Mouse (Mus musculus): ENCODE results near the gene Rab3ip.

Rab3ip gene

DNA sequence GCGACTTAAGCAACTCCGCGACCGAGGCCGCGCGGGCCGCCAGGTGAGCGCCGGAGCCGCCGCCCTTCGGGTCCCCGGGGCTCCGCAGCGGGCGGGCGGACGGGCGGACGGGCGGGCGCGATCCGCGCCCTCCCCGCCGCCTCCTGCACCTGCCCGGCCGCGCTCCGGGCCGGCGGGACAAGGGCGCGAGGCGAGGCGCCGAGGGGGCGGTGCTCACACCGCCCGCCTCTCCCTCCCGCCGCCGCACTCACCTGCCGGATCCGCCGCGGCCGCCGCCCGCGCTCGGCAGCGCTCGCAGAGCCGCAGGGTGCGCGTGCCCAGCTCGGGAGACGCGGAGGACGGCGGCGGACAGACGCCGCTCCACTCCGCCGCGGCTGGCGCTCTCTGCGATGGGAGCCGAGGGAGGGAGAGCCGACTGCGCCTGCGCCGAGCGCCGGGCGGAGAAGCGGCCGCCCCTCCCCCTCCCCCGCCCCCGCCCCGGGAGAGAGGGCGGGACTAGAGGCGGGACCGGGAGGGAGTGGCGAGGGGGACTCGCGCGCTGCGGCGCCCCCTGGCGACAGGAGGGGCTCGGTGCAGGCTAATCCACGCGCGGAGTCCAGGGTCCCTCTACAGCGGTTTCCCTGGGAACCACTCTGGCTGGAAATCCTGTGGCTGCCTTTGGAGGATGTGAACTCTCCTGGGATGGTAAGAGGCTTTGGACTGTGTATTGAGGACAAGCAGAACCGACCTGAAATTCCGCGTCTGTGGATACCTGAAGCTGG, at the start of gene Rab3ip:
Gene Rab3ip, minus strand, starts transcription at position 761 of the 761 bp plus-strand sequence.
- peak; percentile 89 for DNase-seq

DNA sequence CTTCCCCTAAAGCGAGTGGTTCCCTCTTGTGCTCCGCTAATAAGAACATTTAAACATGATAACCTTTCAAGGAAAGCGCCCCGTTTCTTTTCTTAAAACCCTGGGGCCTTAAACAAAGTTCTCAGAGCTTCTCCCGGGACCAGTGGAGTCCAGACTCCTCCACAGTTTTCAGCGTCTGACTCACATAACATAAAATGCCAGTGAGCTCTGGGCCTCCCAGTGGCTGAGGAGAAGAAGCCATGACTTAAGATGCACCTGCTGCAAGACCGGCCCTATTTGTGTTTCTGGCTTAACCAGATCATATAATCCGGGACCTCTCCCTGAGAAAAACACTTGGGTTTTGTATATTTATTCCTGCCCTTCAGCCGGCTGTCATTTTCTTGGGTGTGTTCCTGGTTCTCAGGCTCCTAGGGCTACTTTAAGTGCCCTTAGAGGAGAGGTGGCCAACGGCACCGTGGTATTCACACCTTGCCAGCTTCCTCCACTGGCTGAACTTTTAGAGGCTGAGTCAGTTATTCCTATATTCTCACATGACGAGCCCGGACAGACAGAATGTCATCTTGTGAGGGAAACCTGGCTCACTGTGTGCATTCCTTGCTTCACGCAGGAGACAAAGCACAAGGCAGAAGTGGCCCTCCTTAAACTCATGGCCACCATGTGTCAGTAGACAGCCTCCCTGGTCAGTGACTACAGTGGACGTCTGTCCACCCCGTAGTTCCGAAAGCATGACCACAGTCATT, 48.3 kb upstream of the Rab3ip start:
- no peak for DNase-seq

DNA sequence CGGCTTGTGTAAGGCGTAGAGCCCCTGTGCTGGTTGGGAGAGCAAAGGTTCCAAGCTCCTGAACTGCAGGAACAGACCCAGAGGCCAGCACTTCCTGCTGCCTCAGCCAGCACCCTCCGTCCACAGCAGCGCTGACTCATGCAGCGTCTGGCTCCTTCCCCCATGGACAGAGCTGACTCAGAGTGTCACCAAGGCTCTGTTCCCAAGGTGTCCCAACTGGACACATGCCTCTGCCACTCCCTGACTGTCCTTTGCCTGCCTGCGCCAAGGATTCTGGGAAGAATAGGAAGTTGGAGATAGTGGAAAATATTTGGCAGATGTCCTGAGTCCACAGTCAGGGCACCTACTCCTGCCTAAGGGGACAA, 45.6 kb upstream of the Rab3ip start:
- peak; percentile 65 for DNase-seq

DNA sequence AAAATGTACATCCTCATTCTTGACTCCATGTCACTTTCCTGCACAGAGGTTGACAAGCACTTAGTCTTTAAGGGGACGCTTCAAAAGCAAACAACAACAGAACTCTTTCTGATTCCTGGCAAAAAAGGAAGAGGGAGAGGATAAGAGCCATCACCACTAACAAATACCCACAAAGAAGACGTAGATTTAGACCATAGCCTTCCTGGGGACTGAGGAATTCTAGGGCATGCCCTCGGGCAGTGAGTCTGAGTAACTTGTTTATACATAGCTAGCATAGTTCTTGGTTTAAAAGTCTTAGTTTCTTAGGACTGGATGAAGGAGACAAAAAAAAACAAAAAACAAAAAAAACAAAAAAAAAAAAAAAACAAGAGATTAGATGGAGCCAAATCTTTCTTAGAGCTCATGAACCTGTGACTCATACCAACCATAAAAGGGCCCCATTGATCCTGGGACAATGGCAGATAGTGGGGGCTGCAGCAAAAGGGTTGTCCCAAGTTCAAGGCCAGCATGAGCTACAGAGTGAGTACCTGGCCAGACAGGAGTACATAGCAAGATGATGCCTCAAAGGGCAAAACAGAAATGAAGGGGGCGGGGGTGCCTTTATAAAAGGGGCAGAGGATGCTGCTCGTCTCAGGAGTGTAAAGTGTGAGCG, 45.1 kb upstream of the Rab3ip start:
- no peak for DNase-seq

- no peak for DNase-seq
These were observed 44.6 kb upstream of the Rab3ip start for GRCm38 (mm10) chr10:116995162-116995561.

GRCm38 (mm10) chr10:116993971-116994370, 43.4 kb upstream of the Rab3ip start:
- peak; percentile 62 for DNase-seq

DNA sequence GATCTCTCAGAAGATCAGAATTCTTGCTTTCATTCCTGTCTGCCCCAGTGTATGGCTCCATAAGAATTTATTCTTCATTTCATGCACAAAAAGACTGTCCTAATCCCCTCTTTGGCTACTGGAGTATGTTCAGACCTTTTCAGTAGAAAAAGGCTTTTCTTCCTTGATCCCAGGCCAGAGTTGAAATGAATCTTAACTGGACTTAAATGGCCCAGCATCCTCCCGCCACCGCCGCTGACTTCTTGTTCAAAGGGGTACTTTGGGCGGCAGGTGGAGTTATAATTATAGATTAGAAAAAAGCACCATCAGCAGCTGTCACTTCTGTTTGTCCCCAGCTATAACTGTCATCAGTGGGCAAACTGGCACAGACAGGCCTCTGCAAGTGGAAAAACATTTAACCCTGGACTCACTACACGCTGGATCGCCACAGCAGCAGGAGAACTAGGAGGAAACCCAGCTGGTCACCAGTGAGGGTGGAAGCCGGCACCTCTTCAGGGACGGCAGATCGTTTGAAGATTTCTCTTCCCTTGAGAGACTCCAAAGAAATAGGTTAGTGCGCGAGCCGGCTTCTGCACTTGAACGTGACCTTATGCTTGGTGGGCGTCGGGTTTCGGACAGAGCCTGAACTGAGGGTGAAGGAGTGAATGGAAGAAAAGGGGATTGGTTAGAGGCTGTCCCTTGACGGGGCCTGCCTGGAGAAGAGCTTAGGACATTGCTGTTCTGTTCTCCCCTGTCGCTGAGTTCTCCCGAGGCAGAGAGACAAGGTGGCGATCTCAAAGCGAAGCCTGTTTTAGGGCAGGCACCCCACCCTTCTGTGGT, 35.9 kb upstream of the Rab3ip start, which contains the start of gene Best3:
Gene Best3, plus strand, starts transcription at position 51 of the 819 bp plus-strand sequence.
- DNase-seq, result peak; percentile 34

GRCm38 (mm10) chr10:116984836-116985235, 34.3 kb upstream of the Rab3ip start:
- DNase-seq, result no peak

DNA sequence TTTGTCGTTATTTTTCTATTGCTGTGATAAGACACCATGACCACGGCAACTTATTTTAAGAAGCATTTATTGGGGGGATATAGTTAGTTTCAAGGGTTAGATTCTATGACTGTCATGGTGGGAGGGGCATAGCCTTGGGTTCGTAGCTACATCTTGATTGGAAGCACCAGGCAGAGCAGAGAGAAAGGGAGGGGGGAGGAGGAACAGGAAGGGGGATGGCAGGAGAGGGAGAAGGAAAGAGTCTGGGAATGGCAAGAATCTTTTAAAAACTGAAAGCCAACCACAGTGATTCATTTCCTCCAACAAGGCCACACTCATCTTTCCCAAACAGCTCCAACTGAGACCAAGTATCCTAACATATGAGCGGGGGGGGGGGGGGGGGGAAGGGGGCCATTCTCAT, 32.0 kb upstream of the Rab3ip start:
- no peak for DNase-seq

DNA sequence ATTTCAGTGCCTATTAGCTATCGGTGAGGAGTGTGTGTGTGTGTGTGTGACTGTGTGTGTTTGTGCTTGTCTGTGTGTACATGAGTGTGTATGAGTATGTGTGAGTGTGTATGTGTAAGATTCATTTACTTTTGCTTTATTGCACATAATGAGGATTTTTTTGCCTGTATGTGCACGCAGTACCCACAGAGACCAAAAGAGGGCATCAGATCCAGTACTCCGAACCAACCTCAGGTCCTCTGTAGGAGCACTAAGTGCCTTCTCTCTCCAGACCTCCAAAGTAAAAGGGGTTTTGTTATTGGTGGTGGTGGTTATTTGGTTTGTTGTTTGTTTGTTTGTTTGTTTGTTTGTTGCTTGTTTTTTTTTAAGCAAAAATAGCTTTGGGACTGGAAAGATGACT, 30.3 kb upstream of the Rab3ip start:
- DNase-seq, result peak; percentile 57

GRCm38 (mm10) chr10:116980273-116980672, 29.7 kb upstream of the Rab3ip start:
- DNase-seq, result no peak

GRCm38 (mm10) chr10:116978841-116979240, 28.3 kb upstream of the Rab3ip start:
- no peak for DNase-seq

DNA sequence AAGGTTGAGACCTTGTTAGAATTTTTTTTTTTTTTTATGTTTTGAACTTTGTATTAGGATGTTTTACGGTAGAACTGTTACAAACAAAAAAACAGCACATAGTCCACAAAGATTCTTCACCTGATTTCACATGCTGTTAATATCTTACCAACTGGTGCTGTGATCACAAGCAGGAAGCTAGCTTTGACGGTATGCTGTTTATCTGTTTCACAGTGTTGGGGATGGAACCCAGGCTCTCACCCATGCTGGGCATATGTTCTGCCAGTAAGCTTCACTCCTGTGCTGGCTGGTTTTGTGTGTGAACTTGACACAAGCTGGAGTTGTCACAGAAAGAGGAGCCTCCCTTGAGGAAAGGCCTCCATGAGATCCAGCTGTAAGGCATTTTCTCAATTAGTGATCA, 27.3 kb upstream of the Rab3ip start:
- DNase-seq, result no peak

DNA sequence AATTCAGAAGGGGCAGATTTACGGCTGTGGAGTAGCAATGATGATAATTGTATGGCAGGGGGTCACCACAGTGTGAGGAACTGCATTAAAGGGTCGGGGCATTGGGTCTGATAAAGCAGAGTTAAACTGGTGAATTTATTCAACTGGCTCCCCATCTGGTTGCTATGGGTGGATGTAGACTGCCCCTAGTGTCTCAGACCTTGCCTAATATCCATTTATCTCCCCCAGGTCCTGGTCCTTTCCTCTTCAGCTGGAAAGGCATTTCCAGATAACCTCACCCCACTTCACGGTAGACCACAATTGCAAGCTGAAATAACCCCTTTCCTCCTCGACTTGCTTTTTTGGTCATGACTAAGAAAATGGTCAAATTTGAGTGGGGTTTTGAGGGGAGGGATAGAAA, 26.9 kb upstream of the Rab3ip start:
- no peak for DNase-seq

DNA sequence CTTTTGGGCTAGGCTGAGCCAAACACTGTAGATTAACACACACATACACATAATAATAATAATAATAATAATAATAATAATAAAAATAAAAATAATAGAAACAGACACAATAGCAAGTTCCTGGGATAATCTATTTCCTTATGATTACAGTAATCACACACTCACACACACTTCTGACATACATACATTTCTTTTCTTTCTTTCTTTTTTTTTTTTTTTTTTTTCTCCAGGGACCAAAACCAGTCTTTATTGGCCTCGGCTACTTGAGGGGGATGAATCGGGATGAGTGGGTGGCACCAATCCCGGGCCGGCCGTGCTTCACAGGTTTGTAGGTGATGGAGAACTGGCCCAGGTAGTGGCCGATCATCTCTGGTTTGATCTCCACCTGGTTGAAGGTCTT, 21.9 kb upstream of the Rab3ip start, which contains the start of gene Gm10271:
Gene Gm10271, minus strand, starts transcription at position 101 of the 400 bp plus-strand sequence.
- no peak for DNase-seq

DNA sequence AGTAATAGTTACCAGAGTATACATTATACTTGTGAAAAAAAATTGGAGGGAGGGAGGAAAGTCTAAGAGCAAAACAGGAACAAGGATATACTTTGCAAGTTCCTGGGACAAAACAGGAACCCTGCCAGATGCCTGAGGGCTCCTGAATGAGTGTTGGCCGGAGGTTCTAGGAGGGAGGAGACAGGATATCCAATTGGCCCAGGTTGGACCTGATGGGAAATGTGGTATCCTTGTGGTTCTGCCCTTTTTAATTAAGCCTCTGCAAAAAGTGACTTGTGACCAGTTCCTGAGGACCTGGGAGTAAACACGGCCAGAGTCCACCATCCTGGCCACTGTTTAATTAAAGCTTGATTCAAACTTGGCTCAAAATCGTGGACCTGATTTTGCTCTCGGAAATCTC, 18.2 kb upstream of the Rab3ip start:
- no peak for DNase-seq

GRCm38 (mm10) chr10:116966065-116966464, 15.5 kb upstream of the Rab3ip start:
- DNase-seq, result peak; percentile 14

DNA sequence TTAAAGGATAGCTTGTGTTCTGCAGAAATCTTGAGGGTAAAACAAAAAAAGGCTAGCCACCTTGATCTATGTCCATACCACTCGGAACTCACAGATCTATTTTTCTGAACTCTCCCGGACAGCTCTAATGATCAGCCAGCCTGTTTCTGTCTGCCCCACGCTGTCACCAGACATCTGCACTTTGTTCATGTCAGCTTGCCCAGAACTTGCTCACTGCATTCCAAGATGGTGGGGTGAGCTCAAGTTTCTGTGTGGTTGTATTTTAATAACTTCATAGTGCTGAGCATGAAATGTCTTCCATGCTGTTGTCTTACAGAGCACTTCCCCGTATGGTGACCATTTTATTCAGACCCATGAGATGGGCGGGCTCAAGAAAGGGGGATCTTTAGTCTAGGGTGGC, 14.7 kb upstream of the Rab3ip start:
- DNase-seq, result peak; percentile 83

DNA sequence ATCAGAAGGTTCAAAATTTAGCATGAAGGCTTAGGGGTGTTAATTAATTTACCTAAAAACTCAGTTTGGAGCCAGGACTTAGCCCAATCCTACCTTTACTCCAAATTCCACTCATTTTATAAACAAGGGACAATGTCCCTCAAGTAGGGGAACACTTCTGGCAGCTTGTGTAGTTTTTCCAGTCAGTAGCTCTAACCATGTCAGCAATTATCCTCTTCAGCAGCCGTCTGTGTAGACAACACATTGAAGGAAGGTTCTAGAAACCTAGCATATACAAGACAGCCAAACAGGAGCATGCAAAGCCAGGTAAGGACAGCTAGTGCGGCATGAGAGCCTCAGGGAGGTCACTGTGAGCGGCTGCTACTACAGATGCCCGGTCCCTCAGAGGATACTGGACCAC, 14.0 kb upstream of the Rab3ip start:
- no peak for DNase-seq

DNA sequence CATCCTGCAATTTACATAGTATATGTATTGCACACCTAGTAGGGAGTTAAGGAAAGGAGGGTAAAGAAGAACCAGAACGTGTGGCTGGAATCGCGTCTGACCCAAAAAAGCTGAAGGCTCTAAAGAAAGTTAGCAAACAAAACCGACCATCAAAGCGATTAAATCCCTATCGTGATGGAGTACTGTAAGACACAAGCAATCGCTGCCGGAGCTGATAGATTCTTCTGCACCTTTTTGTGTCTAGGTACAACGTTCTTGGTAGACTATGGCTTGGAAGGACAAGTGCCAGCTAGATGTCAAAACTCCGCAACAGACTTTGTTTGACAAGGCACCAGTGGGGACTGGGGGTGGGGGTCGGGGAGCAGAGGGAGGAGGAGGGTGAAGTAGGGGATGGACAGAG, 13.5 kb upstream of the Rab3ip start:
- DNase-seq, result peak; percentile 23

DNA sequence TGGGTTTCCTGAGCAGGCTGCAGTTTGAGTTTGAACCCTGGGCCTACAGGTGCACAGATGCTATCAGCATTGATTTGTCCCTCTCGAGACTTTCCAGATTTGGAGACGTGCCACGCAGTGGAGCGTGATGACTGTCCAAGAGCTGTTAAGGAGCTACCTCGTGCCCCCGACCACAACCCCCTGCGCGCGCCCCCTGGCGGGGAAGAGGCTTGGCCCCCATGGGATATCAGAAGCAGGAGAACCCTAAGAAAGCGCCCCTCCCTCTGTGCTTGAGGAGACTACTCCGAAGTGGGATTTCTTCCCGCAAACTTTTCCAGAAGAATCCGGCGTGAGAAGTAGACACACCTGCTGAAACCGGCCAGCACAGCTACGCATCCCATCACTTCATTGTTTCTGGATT, 12.2 kb upstream of the Rab3ip start:
- DNase-seq, result peak; percentile 36

GRCm38 (mm10) chr10:116962152-116962551, 11.6 kb upstream of the Rab3ip start:
- no peak for DNase-seq

Data from lung, postnatal 10 days (tissue).